Mouse (Mus musculus) gastrocnemius, postnatal 25 days (tissue): ENCODE results near the gene Tbc1d24. TPM values are rescaled to one million over a fixed set of nuclear protein-coding genes. Genes with fewer than 3 reads are reported as not detected.

ENCODE experiments used
- DNase-seq: peaks from one replicate; pipeline ENCODE4 v3.0.0; 2022
- total RNA-seq, 2 experiments: library from RNA; stranded (reverse); gene quantifications; 1 replicate in 1 of 2; 2 replicates in 1 of 2; pipeline ENCODE4 v1.2.3; 2021

The Tbc1d24 gene
- total RNA-seq, 2 experiments from 2014 or later: 4.1 to 4.6 TPM

DNA sequence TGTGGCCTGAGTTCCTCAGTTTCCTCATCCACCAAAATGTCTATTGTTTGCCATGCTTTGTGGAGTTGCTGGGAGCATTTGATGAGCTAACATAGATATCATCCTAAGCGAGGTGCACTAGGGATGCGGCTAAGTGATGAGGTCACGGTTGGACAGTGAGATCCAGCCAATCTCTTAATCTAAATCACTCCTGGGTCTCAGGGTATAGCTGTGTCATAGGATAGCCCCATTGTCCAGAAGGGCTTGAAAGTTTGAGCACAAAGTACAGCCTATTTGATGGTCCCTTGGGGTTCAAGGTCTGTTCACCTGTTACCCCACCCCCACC lies 4.5 kb upstream of the Tbc1d24 start:
- no peak for DNase-seq

DNA sequence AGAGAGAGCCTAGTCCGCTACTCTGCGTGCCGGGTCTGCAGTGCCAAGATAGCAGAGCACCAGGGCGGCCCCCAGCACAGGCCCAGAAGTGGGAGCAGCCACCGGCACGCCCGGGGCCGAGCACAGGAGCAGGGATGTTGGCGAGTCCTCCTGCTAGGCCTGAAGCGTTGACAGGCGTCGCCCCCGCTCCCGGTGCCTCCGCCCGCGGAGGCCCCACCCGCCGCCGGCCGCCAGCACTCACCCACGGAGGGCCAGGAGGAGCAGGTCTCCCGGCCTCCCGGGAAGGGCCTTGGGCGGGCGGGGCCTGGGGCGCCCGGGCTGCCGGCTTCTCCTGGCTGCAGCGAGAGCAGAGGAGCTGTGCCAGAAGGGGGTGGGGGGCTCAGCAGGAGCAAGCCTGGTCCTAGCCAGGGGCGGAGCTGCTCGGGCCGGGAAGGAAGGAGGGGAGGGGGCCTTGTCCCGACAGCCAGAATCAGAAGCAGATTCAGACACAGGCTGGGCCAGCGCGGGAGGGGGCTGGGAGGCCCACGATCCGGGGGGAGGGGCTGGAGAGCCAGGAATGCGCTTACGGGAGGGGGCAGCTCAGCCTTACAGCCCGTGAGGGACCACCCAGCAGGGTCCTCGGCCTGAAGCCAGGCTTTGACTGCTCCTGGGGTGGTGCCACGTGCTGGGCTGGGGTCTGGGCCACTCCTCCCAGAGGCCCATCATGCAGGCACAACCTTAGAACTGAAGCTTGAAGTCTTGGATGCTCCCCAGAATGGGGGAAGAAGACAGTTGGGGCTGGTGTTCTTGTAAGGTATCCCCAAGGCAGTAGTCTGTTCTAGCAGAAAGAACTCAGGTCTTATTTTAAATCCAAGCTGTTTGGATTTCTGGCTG lies 3.9 kb upstream of the Tbc1d24 start, which contains the start of gene Ntn3:
Ntn3 (minus strand) TSS at position 489 of the 873 bp plus-strand sequence.
- peak; percentile 43 for DNase-seq

DNA sequence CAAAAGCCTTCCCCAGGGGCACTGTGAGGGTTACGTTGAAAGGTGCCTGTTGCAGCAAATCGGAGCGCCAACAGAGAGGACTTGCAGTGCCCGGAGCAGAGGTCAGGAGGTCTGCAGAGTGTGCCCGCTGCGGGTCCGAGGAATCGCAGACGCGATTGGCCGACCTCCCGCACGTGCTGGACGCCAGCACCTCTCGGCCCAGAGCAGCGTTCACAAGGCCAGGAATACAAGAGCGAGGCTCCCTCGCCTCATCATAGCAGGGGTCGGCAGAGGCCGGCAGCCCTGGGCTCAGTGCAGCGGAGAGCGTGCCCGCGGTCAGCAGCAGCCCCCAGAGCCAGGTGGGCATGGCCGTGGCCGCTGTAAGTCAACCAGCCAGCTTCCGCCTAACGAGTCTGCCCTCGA lies 3.3 kb upstream of the Tbc1d24 start:
- no peak for DNase-seq

DNA sequence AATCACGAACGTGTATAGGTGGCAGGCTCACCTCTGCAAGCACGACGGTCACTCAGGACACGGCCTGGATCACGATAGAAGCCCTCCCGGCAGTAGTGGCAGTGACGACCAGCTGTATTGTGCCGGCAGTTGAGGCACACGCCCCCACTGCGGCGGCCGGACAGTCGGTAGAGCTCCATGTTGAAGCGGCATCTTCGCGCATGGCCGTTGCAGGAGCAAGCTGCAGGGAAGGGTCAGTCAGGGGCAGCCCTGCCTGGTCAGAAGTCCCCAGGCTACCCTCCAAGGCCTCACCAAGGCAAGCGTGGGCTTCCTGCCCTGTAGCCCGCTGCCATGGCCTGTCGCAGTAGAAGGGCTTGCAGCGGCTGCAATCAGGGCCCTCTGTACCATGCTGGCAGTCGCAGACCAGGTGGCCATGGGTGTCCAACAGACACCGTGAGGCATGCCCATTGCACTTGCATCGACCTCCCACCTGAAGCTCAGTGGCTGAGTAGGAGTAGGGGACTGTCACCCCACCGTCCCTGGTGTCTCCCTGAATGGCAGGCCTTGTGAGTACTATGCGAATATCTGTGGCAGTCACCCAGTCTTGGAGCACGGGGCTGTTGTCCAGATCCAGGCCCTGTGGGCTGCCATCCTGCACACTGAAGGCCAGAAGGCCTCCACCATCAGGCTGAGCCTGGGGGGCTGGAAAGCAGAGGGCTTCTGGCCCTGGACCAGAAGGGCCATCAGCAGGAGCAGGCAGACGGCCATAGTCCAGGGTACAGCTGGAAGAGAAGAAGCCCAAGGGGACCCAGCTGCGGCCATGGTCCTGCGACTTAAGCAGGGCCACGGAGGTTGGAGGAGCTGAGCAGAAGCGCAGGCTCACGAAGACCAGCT lies 2.6 kb upstream of the Tbc1d24 start:
- no peak for DNase-seq

DNA sequence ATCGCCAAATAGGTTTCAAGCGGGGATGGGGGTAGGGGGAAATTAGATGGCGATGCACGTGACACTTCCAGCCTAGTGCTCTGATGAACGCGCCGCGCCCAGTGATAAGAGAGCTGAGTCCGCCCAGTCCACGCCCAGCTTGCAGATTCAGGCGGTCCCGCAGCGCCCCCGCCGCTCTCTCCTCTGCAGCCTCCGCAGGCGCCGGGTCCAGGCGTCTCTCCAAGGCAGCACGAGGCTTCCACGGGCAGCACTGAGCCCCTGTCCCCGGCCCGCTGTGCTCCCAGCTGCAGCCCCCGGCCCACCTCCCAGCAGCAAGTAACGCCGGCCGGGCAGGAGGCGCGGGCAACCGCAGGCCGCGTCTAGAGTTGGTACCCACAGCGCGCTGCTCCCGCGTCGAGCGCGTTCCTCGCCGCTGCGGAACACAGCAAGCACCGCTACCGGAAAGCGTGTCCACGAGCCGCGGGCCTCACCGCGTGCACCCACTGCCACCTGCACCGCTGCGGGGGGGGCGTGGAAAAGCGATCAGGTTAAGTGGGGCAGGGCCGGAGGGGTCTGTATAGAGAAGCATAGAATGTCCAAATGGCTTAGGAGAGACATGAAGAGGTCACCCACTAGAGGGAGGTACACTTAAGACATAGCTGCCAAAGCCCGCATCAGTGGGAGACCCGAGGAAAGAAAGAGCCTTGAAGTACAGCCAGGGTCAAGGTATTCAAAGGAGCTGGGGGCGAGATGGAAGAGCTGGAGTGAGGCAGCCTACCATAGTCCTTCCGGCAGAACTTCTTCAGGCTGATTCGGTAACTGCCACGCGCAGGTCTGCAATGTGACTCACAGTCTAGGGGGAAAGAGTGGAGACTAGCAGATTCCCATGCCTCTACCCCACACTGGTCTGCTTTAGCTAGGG lies 1.3 kb upstream of the Tbc1d24 start:
- DNase-seq: no peak

DNA sequence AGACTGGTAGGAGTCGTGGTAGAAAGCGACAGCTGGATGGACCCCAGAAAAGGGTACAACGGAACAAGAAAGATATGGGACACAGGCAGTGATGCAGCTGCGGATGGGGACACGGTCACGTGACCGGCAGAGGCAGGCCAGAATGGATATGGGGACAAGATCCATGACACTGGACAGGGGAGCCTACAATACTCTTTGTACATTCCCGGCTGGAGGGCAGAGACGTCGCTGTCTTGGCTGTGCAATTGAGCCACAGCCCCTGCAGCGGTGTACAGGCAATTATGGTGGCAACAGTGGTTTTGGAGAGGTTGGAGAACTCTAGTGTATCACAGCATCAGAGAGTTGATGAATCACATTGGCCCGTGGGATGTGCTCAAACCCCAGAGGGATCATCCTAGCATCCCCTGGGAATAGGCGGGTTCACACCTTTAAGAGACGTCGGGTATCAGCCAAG lies 573 bp upstream of the Tbc1d24 start:
- DNase-seq: no peak

DNA sequence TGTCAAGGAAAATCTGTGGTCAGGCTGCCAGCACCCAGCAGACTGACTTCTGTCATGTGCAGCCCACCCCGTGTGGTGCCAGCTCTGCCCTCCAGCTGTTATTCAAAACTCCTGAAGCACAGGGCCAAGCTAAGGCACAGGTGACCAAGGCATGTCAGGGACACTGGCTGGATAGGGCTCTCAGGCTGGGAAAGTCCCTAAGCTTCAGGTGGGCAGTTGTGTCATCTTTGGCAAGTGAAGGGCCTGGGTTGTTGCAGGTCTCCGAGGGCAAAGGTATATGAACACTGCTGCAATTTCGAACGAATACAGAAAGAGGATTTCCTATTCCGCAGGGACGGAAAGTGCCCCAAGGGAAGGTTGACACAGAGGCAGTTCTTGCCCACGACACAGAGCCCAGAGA lies 516 bp downstream of the Tbc1d24 start:
- no peak for DNase-seq

DNA sequence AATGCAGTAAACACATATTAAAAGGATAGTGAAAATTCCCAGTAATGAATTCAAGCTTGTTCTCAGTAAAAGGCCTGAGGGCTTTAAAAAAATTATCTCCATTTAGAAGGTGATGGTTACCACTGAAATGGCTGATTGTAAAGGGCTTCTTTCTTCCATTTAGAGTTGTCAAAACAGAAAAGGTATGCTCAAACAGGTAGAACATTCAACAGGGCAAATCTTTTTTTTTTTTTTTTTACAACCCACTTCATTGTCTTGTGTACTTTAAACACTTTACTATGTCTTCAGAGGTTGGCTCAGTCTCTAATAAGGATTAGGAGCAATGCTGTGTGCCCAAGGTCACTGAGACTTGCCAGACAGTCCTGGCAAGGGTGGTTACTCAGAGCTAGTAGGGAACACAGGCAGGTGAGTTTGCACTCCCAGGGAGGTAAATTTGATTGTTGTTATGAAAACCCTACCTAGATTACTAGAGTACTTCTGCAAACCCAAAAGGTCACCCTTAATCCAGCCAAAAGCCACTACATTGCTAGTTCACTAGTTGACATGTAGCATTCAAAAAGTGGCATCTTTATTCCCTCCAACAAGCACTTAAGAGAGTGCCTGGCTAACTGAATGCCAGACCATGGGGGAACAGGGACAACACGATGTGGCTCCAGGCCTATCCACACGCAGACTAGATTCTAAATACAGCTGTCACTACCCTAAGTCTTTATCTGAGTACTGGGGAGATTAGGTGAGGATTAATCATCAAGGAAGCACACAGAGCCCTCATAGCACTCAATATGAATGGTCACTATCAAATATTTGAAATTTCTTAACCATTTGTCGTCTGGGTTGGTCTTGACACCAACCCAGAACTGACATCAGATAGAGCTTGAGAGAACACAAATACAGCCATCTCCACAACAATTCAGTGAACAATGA lies 1.5 kb downstream of the Tbc1d24 start:
- no peak for DNase-seq

DNA sequence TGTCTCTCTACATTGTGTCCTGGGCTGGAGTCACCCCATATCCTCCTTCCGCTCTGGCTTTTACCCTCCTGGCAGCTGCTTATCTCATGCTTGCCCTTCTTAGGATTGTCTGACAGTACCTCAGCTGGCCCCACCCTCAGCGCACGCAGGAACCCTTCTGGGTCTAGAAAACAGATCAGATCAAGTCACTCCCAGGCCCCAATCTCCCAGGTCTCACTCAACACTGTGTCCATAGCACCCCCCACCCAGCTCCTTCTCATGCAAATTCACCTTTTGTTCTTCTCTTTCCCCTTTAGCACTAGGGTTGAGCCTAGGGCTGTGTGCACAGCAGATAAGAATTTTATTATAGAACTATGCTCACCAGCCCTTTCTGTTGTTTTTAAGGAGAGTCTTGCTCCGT lies 2.3 kb downstream of the Tbc1d24 start:
- DNase-seq: no peak

DNA sequence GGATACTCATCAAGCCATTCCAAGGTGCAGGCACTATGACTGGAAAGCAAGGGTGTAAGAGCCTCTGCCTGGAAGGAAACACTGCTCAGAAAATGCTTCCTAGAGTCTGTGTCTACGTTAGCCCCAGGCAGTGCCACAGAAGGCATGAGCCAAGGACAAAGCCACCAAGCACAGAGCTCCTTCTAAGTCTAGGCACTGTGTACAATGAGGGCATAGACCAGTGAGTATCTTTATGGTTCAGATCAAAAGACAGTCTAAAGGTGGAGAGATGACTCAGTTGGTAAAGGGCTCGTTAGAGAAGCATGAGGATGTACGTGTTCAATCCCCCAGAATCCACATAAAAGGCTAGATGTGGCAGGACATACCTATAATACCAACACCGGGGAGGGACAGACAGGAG lies 4.3 kb downstream of the Tbc1d24 start:
- DNase-seq: no peak

DNA sequence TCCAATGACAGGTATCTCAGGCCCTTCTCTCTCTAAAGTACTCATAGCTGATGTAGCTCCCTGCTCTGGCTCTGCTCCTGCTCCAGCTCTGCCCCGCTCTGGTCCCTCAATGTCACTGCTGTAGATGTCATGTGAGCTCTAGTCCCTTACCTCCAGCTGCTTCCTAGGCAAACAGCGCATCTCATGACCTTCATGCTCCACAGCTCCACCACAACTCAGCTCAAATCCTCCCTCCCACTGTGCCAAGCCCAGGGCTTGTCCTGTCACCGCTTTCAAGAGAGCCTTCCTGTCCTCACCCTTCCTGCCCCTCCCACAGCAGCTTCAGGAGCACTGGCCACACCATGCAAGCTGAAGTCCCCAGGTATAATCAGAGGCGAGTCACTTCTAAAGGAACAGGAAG lies 5.6 kb downstream of the Tbc1d24 start:
- no peak for DNase-seq

DNA sequence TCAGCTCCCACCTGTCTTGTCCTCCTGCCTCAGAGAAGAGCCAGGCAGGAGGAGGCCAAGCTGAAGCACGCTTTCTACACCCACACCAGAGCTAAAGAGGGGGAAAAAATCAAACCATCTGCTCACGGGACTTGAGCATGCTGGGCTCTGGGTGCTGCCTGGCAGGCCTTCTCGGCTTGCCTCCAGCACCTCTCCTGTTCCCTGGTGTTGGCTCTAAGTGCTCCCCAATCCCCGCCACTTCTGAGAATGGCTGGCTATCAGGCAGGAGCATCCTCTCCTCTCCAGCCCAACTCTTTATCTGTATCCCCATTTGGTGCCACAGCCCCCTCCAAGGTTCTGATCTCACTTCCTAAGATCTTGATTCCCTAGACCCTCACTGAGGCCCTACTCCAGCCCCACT lies 6.1 kb downstream of the Tbc1d24 start:
- no peak for DNase-seq

DNA sequence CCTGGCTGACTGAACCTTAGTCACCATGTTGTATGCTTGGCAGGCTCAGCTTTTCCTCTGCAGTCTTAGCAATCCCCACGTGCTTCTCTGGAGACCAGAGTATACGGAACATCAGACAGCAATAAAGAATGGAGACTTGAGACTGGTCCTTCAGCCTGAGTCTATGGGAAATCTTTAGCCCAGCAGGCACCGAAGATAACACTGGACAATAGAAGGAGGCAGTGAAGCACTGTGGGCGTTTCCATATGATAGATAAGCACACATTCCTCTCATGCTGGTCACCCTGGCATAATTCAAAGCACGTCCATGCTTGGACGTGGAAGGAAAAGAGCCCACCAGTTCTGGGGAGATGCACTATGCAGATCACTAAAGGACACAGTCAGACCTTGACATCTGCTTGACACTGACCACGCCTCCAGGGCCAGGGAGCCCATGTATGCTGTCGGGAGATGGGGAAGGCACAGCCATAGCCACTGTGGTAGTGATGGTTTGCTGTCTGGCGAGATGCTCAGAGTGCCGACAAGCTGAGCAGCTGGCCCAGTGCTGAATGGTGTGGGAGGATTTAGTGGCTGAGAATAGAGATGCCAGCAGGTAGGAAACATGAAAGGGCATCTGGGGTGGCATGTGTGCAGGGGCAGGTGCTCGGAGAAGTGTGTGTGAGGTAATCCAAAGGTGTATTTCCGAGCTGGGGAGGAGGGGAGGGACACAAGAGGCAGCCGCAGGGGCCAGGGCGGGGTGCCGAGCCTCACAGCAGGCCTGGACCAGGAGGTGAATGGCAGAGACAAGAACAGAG lies 8.1 kb downstream of the Tbc1d24 start:
- DNase-seq: no peak

DNA sequence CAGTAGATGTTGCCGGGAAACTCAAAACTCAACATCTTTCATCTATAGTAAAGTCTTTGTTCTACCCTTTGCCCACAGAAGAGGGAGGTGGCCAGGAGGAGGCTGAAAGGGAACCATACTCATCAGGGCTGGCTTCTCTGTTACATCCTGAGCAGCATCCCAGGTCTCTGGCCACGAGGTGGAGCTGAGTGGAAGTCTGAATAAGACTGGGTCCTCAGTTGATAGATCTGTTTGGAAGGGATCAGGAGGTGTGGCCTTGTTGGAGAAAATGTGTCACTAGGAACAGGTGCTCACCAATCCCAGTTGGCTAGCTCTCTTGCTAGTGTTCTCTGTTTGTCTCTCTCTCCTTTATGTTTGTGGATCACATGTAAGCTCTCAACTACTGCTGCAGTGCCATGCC lies 10.0 kb downstream of the Tbc1d24 start:
- DNase-seq: no peak

DNA sequence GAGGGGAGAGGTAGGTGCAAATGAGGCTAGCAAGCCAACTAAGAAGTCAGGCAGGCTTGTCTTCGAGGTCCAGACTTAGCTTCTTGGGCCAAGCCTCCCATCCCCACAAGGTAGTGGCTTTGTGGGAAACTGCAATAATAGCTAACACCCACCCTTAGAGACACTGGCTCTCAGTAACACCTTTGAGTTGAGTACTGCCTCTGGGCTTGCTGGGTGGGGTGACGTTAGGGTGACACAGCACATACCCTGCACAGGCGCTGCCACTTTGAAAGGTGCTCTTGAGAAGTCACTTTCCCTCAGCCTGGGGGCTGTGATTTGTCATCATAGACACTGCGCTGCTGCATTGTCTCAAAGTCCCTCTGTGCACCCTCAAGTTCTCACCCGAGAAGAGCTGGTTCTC lies 11.6 kb downstream of the Tbc1d24 start:
- DNase-seq: no peak

DNA sequence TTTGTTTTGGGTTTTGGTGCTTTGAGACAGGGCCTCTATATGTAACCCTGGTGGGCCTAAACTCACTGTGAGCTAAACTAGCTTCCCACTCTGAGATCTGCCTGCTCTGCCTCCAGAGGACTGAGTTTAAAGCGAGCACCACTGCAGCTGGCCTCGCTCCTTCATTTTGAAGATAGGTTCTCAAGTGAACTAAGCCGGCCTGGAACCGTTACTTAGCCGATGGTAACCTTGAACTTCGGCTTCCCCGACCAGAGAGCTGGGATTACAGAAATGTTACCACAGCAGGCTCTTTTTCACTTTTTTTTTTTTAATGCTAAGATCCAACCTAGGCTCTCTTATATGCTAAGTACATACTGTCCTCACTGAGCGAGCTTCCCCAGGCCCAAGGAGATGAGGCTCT lies 12.1 kb downstream of the Tbc1d24 start:
- DNase-seq: no peak

DNA sequence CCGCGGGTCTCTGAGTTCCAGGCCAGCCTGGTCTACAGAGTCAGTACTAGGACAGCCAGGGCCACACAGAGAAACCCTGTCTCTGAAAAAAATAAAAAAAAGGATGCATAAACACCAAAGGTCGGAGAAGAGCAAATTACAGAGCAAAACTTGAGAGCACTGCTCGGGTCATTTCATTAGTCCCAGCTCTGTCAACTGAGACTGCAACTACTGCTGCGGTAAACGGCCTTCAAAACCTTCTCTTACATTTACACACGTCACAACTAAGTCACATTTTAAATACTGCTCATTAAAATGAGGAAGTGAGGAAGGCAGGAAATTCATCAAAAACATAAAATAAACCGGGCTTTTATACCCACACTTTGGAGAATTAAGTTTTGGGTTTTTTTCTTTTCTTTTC lies 12.5 kb downstream of the Tbc1d24 start:
- DNase-seq: no peak

DNA sequence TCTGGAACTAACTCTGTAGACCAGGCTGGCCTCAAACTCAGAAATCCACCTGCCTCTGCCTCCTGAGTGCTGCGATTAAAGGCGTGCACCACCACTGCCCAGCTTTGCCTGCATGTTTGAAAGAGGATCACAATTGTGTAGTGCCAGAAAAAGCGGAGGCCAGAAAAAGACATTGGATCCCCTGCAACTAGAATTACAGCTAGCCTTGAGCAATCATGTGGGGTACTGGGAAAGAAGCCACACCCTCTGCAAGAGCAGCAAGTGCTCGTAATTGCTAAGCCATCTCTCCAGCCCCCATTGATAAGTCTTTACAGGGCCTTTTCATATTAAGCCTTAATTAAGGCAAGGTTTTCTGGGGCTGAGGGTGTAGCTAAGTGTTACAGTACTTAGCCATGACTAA lies 13.9 kb downstream of the Tbc1d24 start:
- peak; percentile 43 for DNase-seq

DNA sequence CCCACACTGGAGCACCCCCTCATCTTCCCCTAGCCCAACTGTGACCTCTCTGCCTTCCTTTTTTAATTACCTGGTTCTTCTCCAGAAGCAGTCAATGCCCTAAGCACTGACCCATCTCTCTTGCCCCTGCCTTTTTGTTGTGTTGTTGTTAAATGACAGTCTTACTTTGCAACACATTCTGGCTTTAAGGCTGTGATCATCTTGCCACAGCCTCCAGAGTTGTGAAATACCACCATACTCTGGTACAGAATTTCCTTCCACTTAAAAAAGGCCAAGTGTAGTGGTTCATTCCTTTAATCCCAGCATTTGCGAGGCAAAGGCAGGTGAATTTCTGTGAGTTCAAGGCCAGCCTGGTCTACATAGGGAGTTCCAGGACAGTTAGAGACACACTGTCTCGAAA lies 14.4 kb downstream of the Tbc1d24 start:
- DNase-seq: no peak

DNA sequence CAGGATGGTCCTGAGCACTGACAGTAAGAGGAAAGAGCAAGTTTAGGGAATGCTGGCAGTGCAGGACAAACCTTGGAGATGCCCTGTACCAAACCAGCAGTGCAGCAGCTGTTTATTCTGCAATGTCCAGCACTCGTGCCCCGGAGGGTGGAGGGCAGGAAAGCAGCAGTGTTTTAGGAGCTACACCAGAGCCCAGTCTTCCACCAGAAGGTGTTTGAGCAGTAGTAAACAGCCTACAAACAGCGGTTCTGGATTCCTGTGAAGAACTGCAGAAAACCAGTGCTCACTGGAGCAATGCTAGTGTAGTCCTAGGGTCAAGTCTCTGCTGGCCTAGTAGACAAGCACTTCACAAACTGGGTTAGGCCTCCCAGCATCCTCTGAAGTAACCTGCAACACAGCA lies 31.1 kb downstream of the Tbc1d24 start:
- DNase-seq: no peak
